Mouse (Mus musculus) ZHBTc4 (cell line): ENCODE data around the gene Cdkal1.

Experiments
- DNase-seq: peaks from one replicate; pipeline ENCODE4 v3.0.0-alpha.2; 2011; ENCODE audit warnings: low read depth, low spot score

Cdkal1 gene

GRCm38 (mm10) chr13:29356158-29356485 is 499.4 kb downstream of the Cdkal1 start:
- no peak for DNase-seq

DNA sequence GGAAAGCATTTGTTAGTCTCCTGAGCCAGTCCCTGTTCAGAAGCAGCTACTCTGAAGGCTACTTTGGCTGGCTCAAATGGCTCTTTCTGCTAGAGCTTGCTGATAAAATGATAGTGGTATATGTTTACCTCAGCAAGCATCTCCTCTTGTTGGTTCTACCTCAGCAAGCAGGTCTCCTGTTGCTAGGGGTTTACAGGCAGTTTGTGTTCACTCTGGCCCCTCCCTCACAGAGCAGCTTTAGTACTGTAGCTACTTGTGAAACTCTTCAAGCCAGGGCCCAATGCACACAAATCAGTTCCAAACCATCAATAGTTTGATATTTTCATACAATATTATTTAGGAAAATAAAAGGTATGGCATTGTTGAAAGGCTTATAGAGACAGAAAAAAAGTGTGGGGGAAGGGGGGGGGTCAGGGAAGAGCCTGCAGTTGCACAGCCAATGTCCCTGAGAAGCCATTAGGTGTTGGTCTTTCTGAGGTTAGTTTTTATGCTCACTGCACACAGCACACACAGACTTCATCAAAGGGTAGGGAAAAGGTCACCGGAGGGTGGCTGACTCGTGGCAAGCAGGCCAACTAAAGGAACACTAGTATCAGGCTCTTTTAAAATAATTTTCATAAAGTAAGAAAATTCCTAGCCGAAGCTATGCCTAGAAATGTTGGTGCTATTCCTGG is 499.9 kb downstream of the Cdkal1 start:
- no peak for DNase-seq

DNA sequence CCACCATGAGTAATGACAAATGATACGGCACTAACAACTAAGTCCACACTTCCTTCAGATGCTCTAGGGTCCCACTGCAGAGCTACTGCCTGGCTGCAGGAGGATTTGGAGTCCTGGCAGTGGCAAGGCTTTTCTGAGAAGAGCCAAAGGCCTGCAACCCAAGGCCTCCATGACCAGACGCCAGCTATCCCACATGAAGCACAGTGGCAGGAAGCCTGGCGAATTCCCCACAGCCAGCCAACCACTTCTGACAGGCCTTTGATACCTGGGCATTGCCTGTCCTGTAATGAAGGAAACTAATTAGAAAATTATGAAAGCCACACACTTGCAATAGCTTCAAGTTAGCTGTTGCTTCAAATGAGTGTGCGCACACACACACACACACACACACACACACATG is 500.5 kb downstream of the Cdkal1 start:
- no peak for DNase-seq

- no peak for DNase-seq
These were observed 501.5 kb downstream of the Cdkal1 start for GRCm38 (mm10) chr13:29353888-29354415.

GRCm38 (mm10) chr13:29351023-29351684 is 504.3 kb downstream of the Cdkal1 start:
- DNase-seq: no peak

DNA sequence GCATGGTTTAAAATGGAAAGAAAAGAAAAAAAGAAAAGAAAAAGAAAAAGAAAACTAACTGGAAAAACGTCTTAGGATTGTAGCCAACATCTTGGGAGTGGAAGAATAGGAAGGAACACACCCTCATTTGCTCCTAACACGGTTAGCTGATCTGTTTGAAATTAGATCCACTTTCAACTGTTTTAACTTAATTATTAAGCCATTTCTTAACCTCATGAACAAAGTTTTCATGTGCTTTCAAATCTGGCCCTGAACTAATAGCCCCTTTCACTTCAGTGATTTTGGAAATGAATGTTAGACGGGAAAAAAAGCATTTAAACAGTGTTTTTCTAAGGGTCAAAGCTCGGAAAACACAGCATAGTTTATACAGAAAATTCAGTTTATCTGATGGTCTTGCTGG is 505.5 kb downstream of the Cdkal1 start:
- DNase-seq: no peak

DNA sequence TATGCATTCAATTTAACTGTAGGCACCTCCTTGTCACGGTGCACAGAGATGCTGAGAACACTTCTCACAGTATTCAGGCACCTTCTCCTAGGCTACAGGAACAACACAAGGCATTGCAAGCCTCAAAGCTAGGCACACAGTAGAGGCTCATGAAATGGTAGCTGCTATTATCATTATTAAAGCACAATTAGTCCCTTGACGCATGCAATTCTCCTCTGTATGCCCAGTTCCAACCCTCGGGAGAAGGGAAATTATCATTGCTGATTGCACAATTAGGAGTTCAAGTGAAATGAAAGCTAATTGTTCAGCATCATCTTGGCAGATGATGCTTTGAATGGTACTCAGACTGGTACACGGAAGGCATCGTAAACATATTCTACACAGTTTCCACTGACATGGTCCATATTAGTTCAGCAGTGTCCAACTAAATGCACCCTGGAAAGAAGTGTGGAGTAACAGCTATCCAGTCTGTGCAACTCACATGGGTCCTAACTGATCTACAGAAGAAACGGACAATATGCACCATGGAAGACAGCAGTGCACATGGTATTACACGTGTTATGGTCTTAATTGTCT is 506.0 kb downstream of the Cdkal1 start:
- no peak for DNase-seq

DNA sequence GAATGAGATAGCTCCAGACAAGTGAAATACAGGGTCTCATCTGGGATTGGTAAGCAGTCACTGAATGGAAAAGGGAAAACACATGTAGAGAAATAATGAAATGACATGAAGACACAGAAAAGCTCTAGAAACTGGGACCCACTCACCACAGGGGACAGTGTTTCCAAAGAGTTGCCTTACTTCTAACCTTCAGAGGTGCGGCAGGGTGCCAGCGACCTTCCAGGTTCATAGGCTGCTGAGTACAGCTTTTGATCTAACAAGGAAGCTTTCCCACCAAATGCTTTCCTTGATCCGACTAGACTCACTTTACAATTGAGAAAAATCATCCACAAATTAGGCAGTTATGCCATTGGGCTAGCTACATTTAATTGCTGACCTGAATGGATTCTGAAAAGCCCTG is 507.1 kb downstream of the Cdkal1 start:
- DNase-seq: no peak

DNA sequence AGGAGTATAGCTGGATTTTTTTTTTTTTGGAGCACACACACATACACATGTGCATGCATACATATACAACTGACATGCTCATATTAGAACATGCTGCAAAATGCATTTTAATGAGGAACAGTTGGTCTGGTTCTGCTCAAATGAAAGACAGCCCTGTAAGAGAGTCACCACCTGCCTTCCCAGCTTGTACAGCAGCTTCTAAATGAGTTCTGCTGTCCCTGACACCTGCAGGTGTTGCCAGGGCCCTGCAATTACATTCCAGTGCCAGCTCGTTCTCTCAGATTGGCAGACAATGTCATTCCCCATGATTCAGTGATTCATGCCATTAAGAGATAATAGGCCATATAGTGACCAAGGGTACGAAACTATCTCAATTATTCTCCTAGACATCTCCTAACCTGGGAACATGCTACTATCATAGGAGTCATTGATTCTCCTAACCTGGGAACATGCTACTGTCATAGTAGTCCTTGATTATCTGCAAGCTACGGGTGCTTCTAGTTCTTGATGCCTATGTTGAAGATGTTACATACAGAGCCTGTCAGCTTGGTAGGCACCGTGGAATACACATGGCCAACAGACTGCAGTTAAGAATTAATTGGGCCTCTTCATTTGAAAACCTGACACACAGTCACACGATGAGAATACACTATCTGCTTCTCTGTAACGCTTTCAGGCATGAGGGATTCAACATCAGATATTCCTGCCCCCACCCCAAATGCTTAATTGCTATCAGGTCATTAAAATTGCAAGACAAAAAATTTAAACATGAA is 522.6 kb downstream of the Cdkal1 start:
- no peak for DNase-seq

- DNase-seq: no peak
These were observed 529.5 kb downstream of the Cdkal1 start for GRCm38 (mm10) chr13:29325946-29326345.

- no peak for DNase-seq
These were observed 535.1 kb downstream of the Cdkal1 start for GRCm38 (mm10) chr13:29320421-29320820.

DNA sequence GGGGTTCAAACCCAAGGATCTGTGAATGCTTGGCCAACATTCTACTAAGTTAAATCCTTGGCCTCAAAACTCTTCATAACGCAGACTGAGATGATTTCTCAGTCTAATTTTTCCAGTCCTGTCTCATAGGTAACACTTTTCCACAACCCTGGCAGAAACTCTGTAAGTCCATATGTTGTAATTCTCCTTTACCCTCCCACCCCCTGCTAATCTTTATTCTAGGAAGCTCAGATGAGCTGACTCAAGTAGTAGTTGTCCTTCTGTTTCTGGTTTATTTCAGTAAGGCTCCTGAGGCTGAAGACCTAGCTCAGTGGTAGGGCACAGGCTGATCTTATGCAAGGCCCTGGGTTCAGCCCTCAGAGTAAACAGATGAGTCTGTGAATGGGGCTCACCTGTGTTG is 537.8 kb downstream of the Cdkal1 start:
- DNase-seq: no peak

GRCm38 (mm10) chr13:29316271-29316670 is 539.2 kb downstream of the Cdkal1 start:
- no peak for DNase-seq

GRCm38 (mm10) chr13:29312026-29312425 is 543.4 kb downstream of the Cdkal1 start:
- DNase-seq: no peak

DNA sequence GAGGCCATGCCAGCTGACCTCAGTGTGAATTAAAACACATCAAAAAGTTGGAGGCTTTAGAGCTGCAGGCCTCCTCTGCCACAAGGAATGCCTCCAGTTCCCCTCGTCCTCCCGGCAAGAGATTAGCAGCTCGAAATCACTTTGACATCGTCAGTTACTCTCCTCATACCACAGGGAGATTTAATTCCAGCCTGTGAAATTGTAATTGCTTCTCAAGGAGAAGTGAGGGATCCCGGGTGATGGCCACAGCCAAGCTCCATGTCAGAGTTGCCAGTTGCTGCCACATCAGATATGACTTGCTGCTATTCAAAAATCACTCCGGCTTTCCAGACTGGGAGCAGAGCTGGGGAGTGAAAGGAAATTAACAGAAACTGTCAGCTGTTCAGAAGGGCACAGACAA is 548.1 kb downstream of the Cdkal1 start:
- no peak for DNase-seq

DNA sequence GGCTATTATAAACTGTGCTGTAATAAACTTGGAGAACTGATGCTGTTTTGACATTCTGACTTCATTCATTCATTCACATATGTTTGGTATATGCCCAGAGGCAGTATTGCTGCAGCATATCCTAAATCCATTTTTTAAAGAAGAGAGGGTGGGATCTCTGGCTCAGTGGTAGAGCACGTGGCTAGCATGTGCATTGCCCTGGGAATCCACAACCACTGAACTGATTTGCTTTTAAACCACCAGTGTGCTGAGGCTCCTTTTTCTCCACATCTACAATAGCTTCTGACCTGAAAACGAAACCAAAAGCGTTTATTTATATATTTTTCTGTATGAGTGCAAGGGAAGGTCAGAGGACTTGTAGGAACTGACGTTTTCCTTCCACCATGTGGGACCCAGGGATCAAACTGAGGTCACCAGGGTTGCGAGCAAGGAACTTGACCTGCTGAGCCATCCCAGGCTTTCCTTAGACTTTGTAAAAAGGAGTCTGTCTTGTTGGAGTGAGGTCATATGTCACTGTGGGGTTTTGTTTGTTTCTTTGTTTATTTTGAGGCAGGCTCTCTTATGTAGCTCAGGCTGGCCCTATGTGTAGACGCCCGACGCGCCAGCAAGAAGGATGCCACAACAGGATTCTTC is 562.8 kb downstream of the Cdkal1 start:
- DNase-seq: no peak

- no peak for DNase-seq
These were observed 564.9 kb downstream of the Cdkal1 start for GRCm38 (mm10) chr13:29290569-29290968.

- DNase-seq: no peak
These were observed 570.4 kb downstream of the Cdkal1 start for GRCm38 (mm10) chr13:29285058-29285457.

GRCm38 (mm10) chr13:29281556-29281955 is 573.9 kb downstream of the Cdkal1 start:
- no peak for DNase-seq

- DNase-seq: peak; percentile 86
These were observed 577.3 kb downstream of the Cdkal1 start for GRCm38 (mm10) chr13:29278156-29278555.

GRCm38 (mm10) chr13:29274296-29274695 is 581.2 kb downstream of the Cdkal1 start:
- no peak for DNase-seq
